Mouse (Mus musculus) cerebellum, adult 2 months (tissue): ENCODE results near the gene Agbl5.

Experiments used
- CTCF ChIP-seq: fragments of 200-500 bp; IDR thresholded peaks from 2 replicates; pipeline ENCODE4 v1.5.1; 2011; ENCODE audit warnings: low read depth, mild to moderate bottlenecking, control low read depth, low read length, moderate library complexity, borderline replicate concordance; ENCODE audit not compliant: insufficient read depth
- POLR2A ChIP-seq: fragments of 200-500 bp; IDR thresholded peaks from 2 replicates; pipeline ENCODE4 v1.6.1; 2011; ENCODE audit warnings: low read length, control low read depth, borderline replicate concordance; ENCODE audit not compliant: insufficient read depth

DNA sequence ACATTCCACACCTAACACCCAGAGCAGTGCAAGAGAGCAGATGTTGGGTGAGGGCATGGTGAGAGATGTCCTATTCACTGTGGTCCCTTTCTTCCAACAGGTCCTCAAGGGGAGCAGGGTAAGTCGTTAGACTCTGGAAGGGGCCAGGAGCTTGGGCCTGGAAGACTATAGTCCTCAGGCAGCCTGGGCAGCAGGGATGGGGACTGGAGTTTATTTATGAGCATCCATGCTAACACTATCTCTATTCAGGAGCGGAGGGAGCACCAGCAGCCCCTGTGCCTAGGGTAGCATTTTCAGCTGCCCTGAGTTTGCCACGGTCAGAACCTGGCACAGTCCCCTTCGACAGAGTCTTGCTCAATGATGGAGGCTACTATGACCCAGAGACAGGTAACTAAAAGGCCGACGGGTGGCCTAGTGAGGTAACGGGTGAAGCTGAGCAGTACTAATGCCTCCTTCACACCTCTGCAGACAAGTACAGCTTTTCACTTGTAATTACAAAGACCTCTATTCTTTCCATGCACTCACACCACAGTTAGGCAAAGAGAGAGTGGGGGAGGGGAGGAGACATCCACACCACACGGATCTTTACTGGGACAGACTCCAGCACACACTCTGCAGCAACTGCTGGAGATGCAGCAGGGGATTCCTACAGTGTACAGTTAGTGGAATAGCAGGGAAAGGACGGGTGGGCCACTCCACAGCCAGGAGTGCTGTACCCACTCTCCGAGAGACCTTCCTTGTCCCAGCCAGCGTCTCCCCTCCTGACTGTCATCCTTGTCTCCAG, 31.5 kb downstream of the Agbl5 start:
- no peak for TF ChIP-seq CTCF
- no peak for TF ChIP-seq POLR2A
